Mouse (Mus musculus) midbrain, postnatal 0 days (tissue): ENCODE results near the gene Simc1. TPM values are rescaled to one million over a fixed set of nuclear protein-coding genes. Genes with fewer than 3 reads are reported as not detected.

Experiments
- ATAC-seq: fragments of 200-750 bp; cut with Nextera tagmentation; 2 replicates; pipeline ENCODE4 v1.8.0; 2017; ENCODE audit warnings: moderate number of reproducible peaks, mild to moderate bottlenecking, moderate TSS enrichment, moderate library complexity; ENCODE audit not compliant: low FRiP score
- DNase-seq: peaks from one replicate; pipeline ENCODE4 v3.0.0-alpha.2; 2015; ENCODE audit warnings: low spot score
- H3K27ac ChIP-seq: fragments of 300-500 bp; sonication (generic); 2 replicates; pipeline ENCODE4 v1.5.1; 2014; ENCODE audit warnings: low read depth, mild to moderate bottlenecking, low read length, mixed read lengths
- H3K27me3 ChIP-seq: fragments of 300-500 bp; sonication (generic); 2 replicates; pipeline ENCODE4 v1.6.1; 2014; ENCODE audit warnings: low read length, control low read depth, mixed read lengths; ENCODE audit not compliant: insufficient read depth
- H3K36me3 ChIP-seq: fragments of 300-500 bp; sonication (generic); 2 replicates; pipeline ENCODE4 v1.6.1; 2014; ENCODE audit warnings: low read length, control low read depth, mixed read lengths; ENCODE audit not compliant: insufficient read depth
- H3K4me1 ChIP-seq: fragments of 300-500 bp; sonication (generic); 2 replicates; pipeline ENCODE4 v1.6.1; 2014; ENCODE audit warnings: mild to moderate bottlenecking, control low read depth, antibody characterized with exemption, low read length, mixed read lengths; ENCODE audit not compliant: insufficient read depth
- H3K4me2 ChIP-seq: fragments of 300-500 bp; sonication (generic); 2 replicates; pipeline ENCODE4 v1.6.1; 2014; ENCODE audit warnings: low read depth, mild to moderate bottlenecking, low read length, mixed read lengths; ENCODE audit not compliant: poor library complexity, severe bottlenecking
- H3K4me3 ChIP-seq: fragments of 300-500 bp; sonication (generic); 2 replicates; pipeline ENCODE4 v1.5.1; 2014; ENCODE audit warnings: low read depth, mild to moderate bottlenecking, low read length, moderate library complexity
- H3K9ac ChIP-seq: fragments of 300-500 bp; sonication (generic); replicated peaks from 2 replicates; pipeline ENCODE4 v1.6.1; 2014; ENCODE audit warnings: mild to moderate bottlenecking, low read length, moderate library complexity, mixed read lengths; ENCODE audit not compliant: poor library complexity, severe bottlenecking
- H3K9me3 ChIP-seq: fragments of 300-500 bp; sonication (generic); 2 replicates; pipeline ENCODE4 v1.6.1; 2016; ENCODE audit warnings: low read length, control low read depth
- CTCF ChIP-seq: IDR thresholded peaks from 2 replicates; pipeline ENCODE4 v1.5.1; 2016; ENCODE audit warnings: antibody characterized with exemption, mild to moderate bottlenecking
- WGBS: fragments of 180-500 bp; shearing (Covaris S2); extraction: QIAGEN DNeasy Blood & Tissue Kit; methylation state at CpG from one replicate; pipeline ENCODE4 v1.1.7; 2014; 5-methylcytosine and 5-hydroxymethylcytosine counted together
- microRNA-seq: library from miRNA; unstranded; fragments of <30 nt; microRNA quantifications from one replicate; pipeline ENCODE4, GENCODE M21; 2016; ENCODE audit warnings: borderline number of aligned reads
- polyA plus RNA-seq: library from polyadenylated mRNA; unstranded; fragments of >200 nt; fragmentation: Nextera tagmentation; extraction: Ambion mirVana; gene quantifications from 2 replicates; pipeline ENCODE4 v1.2.1, GENCODE M21; 2015
- total RNA-seq: library from RNA; depleted of rRNA; stranded (reverse); fragments of >200 nt; gene quantifications from 2 replicates; pipeline ENCODE4 v1.2.3, GENCODE M21; 2014; rRNA removed

Gene Simc1
- total and polyA plus RNA-seq, 2 experiments from 2014 or later: 10.2 to 23.6 TPM

DNA sequence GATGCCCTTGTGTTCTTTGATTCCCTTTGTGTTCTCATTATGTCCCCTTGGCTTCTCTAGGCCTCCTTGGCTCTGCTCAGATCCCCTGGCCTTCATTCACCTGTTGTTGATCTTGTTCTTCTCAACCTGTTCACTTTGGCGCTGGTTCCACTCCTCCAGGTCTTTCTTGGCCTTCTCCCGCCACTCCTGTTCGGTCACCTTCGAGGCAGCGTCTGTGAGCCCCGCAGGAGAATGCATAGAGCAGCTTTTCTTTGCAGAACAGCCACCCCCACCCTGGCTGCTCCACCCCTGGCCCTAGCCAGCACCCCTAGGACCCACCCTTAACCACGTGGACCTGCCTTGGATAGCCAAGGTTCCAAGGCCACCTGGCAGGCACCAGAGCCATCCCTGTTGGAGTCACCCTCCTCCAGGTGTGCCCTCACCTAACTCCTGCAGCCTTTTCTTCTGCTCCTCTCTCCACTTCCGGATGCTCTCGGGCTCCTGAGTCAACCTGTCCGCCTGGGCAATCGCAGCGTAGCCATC is 95.1 kb downstream of the Simc1 start:
- 93% methylated on average over 12 of the region's 12 CpGs for WGBS
- ATAC-seq (no peak), DNase-seq (no peak)

More for the DNA sequence above, 95.1 kb downstream of the Simc1 start:
- Histone ChIP-seq H3K36me3 (peaks cover 54% of the 10 kb centered on the region), H3K27ac (no peak overlapping the region), H3K4me2 (no peak overlapping the region), H3K27me3 (no peaks in the 10 kb centered on the region), H3K4me1 (no peaks in the 10 kb centered on the region), H3K9me3 (no peaks in the 10 kb centered on the region), H3K9ac (no peak overlapping the region), H3K4me3 (no peak overlapping the region)
- no peak for TF ChIP-seq CTCF

Small RNA genes within 50 kb of the gene (microRNA-seq; reads per million reads assigned to microRNA genes)
- gene Gm24195: not detected

Other genes starting within 250 kb of the Simc1 start
- 88.7 and 106 TPM in 2 replicates for gene Cplx2, start 132.4 kb upstream of the Simc1 start, total RNA-seq
- 30.4 and 31.2 TPM in 2 replicates for gene Cplx2, start 132.4 kb upstream of the Simc1 start, polyA plus RNA-seq
- 51.7 and 62.6 TPM in 2 replicates for gene Thoc3, start 34.9 kb upstream of the Simc1 start, total RNA-seq
- 127 and 133 TPM in 2 replicates for gene Thoc3, start 34.9 kb upstream of the Simc1 start, polyA plus RNA-seq
- 205 and 230 TPM in 2 replicates for gene 4833439L19Rik, start 61.7 kb downstream of the Simc1 start, total RNA-seq
- 240 and 248 TPM in 2 replicates for gene 4833439L19Rik, start 61.7 kb downstream of the Simc1 start, polyA plus RNA-seq
- 161 and 171 TPM in 2 replicates for gene Arl10, start 71.2 kb downstream of the Simc1 start, total RNA-seq
- 79.2 and 80.2 TPM in 2 replicates for gene Arl10, start 71.2 kb downstream of the Simc1 start, polyA plus RNA-seq
- gene Nop16, start 86.3 kb downstream of the Simc1 start, total RNA-seq: 26.7 TPM in 2 replicates
- gene Nop16, start 86.3 kb downstream of the Simc1 start, polyA plus RNA-seq: 53.8 and 54.1 TPM in 2 replicates
- gene Higd2a, start 86.4 kb downstream of the Simc1 start, total RNA-seq: 110 and 203 TPM in 2 replicates
- gene Higd2a, start 86.4 kb downstream of the Simc1 start, polyA plus RNA-seq: 327 and 330 TPM in 2 replicates
- 243 and 256 TPM in 2 replicates for gene Cltb, start 107.6 kb downstream of the Simc1 start, total RNA-seq
- 326 and 328 TPM in 2 replicates for gene Cltb, start 107.6 kb downstream of the Simc1 start, polyA plus RNA-seq
- gene Faf2, start 118.0 kb downstream of the Simc1 start, total RNA-seq: 49.3 and 57.9 TPM in 2 replicates
- 53.0 and 56.4 TPM in 2 replicates for gene Faf2, start 118.0 kb downstream of the Simc1 start, polyA plus RNA-seq
- 67.6 and 71.2 TPM in 2 replicates for gene Rnf44, start 190.1 kb downstream of the Simc1 start, total RNA-seq
- gene Rnf44, start 190.1 kb downstream of the Simc1 start, polyA plus RNA-seq: 51.7 and 52.0 TPM in 2 replicates
- 0.33 and 0.52 TPM in 2 replicates for gene Cdhr2, start 197.7 kb downstream of the Simc1 start, total RNA-seq
- gene Cdhr2, start 197.7 kb downstream of the Simc1 start, polyA plus RNA-seq: 0.65 and 0.84 TPM in 2 replicates
- gene Gprin1, start 246.1 kb downstream of the Simc1 start, total RNA-seq: 167 and 170 TPM in 2 replicates
- gene Gprin1, start 246.1 kb downstream of the Simc1 start, polyA plus RNA-seq: 21.7 and 23.0 TPM in 2 replicates